Mouse (Mus musculus) adipocyte (in vitro differentiated cells): ENCODE data around the gene D17H6S53E.

Experiments used
- DNase-seq: peaks from one replicate; pipeline ENCODE4 v3.0.0-alpha.2; 2016; ENCODE audit warnings: low spot score

D17H6S53E gene

GRCm38 (mm10) chr17:35132174-35132560 lies 6.0 kb downstream of the D17H6S53E start:
- DNase-seq: no peak

- DNase-seq: no peak
Measured at GRCm38 (mm10) chr17:35133517-35133916, 7.3 kb downstream of the D17H6S53E start.

GRCm38 (mm10) chr17:35134801-35135590 lies 8.8 kb downstream of the D17H6S53E start, which contains the start of gene Bag6:
TSS of gene Bag6 (plus strand) at chr17:35135178.
- DNase-seq: peak; percentile 97

GRCm38 (mm10) chr17:35135591-35136320 lies 9.6 kb downstream of the D17H6S53E start:
- DNase-seq: peak; percentile 93

GRCm38 (mm10) chr17:35139269-35139668 lies 13.1 kb downstream of the D17H6S53E start:
- DNase-seq: no peak

GRCm38 (mm10) chr17:35140490-35140996 lies 14.4 kb downstream of the D17H6S53E start:
- no peak for DNase-seq

GRCm38 (mm10) chr17:35141971-35142370 lies 15.8 kb downstream of the D17H6S53E start:
- peak; percentile 66 for DNase-seq

- no peak for DNase-seq
Measured at GRCm38 (mm10) chr17:35146139-35146538, 20.0 kb downstream of the D17H6S53E start.

GRCm38 (mm10) chr17:35147348-35147747 lies 21.2 kb downstream of the D17H6S53E start:
- DNase-seq: no peak

GRCm38 (mm10) chr17:35147922-35148639 lies 21.9 kb downstream of the D17H6S53E start:
- DNase-seq: peak; percentile 81

GRCm38 (mm10) chr17:35152121-35152520 lies 25.9 kb downstream of the D17H6S53E start:
- no peak for DNase-seq

GRCm38 (mm10) chr17:35153077-35153476 lies 26.9 kb downstream of the D17H6S53E start:
- DNase-seq: no peak

GRCm38 (mm10) chr17:35153931-35154330 lies 27.8 kb downstream of the D17H6S53E start:
- DNase-seq: no peak

GRCm38 (mm10) chr17:35154616-35155015 lies 28.4 kb downstream of the D17H6S53E start:
- no peak for DNase-seq

GRCm38 (mm10) chr17:35155451-35155850 lies 29.3 kb downstream of the D17H6S53E start:
- no peak for DNase-seq

- no peak for DNase-seq
Measured at GRCm38 (mm10) chr17:35156461-35157200, 30.5 kb downstream of the D17H6S53E start.

GRCm38 (mm10) chr17:35157254-35157653 lies 31.1 kb downstream of the D17H6S53E start:
- no peak for DNase-seq

- DNase-seq: no peak
Measured at GRCm38 (mm10) chr17:35157661-35158175, 31.5 kb downstream of the D17H6S53E start.

- no peak for DNase-seq
Measured at GRCm38 (mm10) chr17:35158850-35159593, 32.8 kb downstream of the D17H6S53E start.

- DNase-seq: no peak
Measured at GRCm38 (mm10) chr17:35159638-35160037, 33.5 kb downstream of the D17H6S53E start.

GRCm38 (mm10) chr17:35161421-35161820 lies 35.2 kb downstream of the D17H6S53E start:
- DNase-seq: no peak
